Mouse (Mus musculus) A20 (cell line): Measurements from ENCODE around the gene Gipc2.
A peak's percentile ranks its signal among the peaks of the same experiment; 100 is the strongest.
"Not testable (repeated sequence)": the region's sequence is repeated elsewhere in the genome, so short reads cannot be mapped to it uniquely, and the experiment has no call there.

ENCODE experiments used
- DNase-seq: peaks from one replicate; pipeline ENCODE4 v3.0.0-alpha.2; 2011; ENCODE audit warnings: low read depth, low spot score

Gipc2 gene

DNA sequence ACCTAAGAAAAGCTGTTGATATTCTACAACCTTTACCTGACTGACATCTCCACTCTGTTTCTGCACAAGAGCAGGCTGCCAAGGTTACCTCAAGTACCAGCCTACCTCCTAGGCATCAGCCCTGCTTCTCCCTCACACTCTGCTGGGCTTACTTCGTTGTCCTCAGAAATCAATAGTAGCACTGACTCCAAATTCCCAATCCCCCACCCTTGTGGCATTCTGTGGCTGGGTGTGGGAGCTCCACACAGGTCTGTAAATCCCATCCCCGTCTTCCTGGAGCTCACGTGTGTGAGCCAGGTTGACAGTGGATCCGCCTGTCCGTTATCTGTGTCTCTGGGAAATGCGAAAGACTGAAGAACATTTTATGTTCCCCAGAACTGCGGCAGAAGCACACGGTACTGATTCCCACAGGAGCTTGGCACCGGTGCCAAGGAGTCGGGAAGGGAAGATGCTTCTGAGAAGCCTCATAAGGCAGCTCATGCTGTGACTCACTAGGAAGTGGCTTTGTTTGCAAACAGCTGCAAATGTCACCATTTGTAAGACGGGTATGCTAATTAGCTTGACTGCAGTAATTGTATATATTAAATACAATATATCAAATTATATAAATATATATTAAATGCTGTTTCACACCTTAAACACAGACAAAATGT lies 10.6 kb downstream of the Gipc2 start:
- DNase-seq: no peak

DNA sequence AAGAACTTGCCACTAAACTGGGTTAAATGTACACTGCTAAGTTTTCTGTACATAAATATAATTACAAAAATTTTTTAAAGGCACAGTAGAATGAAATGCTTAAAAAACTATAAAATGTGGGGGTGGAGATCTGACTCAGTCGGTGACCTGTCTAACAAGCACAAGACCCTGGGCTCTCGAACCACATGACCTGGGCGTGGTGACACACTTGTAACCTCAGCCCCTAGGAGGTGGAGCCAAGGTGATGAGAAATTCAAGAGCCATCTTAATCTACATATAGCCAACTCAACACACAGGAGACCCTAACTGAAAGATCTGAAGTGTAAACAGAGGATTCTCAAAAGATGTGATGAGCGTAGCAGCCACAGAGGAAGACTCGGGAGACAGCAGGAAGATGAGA lies 11.9 kb downstream of the Gipc2 start:
- no peak for DNase-seq

DNA sequence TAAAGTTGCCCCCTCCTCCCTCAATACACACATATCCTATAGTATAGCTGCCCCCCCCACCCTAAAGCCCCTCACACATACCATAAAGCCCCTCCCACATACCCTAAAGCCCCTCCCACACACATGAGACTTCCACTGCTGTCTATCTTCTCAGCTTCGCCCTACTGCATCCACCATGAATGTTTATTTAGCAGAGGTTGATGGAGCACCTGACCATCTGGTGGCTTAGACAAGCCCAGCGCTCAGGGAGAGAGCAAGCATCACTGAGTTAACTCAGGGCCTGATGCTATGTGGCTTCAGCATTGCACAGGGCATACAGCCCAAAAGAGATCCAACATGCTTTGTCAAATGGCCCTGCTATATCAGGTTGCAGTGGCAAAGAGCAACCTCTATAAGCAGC lies 12.9 kb downstream of the Gipc2 start:
- no peak for DNase-seq

DNA sequence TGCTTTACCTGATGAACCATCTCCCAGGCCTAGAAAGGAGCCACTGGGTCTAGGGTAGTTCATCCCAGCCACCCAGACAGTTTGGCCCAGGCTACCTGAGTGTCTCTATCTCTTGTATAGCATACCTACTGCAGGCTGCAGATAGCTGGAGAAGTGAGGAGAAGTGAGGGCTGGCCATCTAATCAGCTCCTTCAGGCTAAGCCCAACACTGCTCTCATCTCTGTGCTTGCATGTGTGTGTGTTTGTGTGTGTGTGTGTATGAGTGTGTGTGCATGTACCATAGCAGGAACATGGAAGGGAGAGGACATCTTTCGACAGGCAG lies 13.6 kb downstream of the Gipc2 start:
- DNase-seq: no peak

DNA sequence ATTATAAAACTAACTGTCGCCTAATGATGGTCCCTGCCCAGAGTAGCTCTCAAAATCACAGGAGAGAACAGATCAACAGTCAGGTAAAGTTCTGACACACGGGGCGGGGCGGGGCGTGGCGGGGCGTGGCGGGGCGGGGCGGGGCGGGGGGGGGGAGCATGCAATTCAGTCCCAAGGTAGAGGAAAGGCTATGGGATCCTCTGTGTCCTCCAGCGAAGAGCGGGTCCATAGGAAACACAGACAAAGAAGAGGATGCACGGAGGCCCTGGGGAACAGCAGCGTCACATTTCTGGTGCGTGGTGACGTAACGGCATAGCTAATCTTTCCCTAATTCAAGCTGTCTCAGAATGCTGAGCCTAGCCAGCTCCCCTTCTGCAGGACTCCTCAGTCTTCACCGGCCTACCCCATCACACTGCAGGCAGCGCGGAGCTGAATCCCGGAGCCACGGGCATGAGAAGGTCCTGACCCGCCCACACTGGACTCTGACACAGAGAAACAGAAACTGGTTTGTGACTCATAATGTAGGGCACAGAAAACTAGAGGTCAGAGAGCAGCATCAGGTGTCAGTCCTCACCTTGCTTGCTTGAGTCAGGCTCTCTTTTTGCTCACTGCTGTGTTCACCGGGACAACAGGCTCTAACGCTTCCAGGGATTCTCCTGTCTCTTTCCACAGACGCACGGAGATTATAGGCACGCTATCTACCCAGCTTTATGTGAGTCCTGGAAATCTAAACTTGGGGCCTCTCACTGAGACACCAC lies 14.1 kb downstream of the Gipc2 start:
- DNase-seq: peak; percentile 24

DNA sequence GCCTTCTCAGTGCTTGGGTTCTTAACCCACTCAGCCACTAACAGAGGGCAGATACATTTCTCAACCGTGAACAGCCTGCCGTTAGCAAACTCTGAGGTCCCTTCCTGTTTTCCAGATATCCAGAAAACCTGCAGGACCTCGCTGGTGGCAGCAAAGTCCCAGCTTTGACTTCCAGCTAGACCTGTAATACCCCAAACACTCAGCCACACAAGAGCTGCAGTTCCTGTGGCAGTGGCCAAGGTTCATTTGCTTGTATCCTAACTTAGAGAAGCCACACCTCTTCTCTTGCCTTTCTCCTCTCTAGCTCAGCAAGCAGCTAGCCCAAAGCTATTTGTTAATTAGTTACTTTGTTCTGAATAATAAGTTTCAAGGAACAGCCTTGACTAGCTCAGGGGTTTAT lies 16.2 kb downstream of the Gipc2 start:
- no peak for DNase-seq

DNA sequence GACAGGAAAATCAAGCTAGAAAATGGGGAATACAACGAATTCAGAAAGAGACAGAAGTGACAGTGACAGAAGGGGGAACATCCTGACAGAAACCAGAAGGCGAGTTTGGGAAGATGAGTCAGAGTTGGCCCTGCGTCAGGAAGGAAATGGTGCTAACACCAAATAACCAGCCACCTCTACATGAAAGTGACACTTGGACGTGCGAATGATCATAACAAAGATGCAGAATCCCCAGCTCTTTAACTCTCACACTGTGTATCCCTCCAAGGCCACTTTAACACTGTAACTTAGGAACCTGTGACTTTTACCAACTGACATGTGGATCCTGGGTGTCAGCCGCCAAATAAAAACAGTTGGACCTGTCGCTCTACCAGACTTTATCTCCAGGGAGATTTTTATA lies 16.6 kb downstream of the Gipc2 start:
- DNase-seq: no peak

DNA sequence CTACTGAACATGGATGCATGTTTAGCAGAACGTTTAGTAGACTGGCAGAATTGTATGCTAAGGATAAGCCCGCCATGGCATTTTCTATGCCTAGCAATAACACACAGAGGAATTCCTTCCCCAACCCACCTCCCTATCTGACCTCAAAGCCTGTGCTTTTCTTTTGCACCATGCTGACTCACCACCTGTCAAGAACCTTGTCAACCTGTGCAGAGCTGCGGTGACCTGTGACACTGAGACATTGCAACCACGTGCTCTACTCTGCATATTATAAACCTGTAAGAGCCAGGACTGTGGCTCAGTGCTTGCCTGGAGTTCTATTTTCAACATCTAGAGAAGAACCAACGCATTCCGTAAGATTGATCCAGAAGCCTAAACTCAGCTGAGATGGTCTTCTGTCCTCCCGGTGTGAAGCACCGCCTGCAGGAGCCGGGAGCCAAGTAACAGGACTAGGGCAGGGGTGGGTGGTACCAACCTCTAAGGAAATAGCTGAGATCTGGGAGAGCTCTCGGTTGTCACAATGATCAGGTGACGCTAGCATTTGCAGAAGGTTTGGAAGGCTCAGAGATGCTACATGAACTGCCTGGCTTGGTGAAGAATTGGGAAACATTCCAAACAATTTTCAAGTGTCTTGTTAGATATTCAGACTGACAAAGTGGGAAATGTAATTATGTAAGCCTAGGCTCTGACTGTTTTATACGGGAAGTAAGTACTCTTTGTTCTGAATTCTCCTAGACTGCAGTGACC lies 18.8 kb downstream of the Gipc2 start:
- DNase-seq: no peak

DNA sequence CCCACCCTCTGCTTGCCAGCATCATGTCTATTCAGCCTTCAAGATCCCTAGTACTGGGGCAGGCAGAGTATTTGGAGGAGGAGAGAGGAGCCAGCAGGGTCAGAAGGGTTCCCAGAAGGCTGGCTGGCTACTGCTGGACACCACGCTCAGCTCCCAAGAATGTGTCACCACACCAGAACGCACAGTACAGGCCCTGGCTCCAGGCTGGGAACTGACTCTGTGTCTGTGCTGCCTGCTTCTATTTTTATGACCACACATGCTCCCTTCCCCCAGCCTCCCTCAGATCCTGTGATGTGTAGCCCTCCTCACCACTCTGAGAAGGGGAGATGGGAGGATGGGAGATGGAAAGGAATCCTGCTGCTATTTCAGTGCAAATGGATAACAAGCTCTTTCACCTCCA lies 20.8 kb downstream of the Gipc2 start:
- no peak for DNase-seq

DNA sequence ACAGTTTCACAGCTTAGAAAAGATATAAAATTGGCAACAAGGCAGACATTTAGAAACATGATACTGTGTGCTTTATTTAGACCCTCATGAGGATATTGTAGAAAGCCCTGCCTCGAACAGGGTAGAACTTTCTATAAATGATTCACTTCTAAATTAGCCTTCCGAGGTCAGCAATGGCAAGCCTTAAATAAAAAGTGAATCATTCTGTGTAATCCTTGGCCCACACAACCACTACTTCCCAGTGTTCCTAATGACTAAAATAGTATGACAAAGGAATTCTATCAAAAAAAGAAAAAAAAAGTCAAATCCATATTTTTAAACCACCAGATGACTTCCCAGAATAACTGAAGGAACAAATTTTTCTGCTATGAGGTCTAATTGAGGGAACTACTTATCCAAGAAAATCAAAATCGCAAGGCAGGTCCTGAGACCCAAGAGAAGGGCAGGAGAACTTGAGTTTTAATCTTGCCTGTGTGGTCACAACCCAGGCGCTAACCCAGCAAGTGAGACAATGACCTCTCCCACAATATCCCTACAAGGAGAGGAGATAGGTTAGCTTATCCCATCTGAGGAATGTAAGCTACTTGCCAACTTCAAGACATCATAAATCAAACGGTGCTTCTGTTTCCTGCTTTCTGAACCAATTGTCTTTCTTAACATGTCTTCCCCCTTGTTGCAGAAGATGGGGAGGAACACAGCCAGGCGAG lies 22.9 kb downstream of the Gipc2 start:
- no peak for DNase-seq

DNA sequence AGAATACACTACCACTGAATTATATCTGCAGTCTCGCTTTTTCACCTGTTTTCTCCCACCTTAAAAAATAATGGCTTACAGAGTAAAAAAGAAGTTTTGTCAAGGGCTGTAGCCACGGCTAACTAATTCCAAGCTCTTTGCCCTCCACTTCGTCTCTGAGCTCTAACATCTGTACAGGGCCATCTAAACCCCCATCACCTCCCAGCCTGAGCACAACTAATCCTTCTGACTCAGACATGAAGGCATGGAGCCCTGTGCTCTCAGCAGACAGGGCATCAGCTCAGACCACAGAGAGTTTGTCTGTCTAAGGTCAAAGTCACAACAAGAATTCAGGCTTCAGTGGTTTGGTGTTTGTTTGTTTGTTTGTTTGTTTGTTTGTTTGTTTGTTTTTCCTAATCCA lies 23.9 kb downstream of the Gipc2 start:
- DNase-seq: no peak

DNA sequence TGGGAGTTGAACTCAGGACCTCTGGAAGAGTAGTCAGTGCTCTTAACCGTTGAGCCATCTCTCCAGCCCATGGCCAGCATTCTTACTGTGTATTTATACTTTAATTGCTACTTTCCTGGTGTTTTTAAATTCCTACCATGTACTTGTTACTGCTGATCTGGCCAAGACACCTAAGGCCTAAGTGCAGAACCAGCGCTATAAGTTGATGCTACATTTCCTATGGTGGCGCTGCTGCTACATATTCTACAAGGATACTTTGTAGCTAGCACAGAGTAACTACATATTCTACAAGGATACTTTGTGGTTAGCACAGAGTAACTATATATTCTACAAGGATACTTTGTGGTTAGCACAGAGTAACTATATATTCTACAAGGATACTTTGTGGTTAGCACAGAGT lies 26.7 kb downstream of the Gipc2 start:
- DNase-seq: not testable (repeated sequence)

DNA sequence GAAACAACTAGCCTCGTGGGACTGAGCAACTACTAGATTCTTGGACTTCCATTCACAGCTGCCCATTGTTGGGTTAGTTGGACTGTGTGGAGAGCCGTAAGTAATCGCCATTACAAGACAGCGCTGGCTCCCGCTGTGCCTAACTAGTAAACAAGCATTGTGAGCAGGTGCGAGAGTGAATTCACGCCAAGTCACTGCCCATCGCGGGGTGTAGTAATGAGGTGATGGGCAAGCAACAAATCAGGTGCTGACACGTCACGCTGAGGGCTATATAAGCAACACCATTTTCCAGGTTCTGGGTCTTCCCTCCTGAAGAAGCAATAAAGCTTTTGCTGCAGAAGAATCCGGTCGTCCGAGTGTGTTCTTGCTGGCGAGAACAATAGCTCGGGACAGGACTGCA lies 29.9 kb downstream of the Gipc2 start:
- not testable (repeated sequence) for DNase-seq

DNA sequence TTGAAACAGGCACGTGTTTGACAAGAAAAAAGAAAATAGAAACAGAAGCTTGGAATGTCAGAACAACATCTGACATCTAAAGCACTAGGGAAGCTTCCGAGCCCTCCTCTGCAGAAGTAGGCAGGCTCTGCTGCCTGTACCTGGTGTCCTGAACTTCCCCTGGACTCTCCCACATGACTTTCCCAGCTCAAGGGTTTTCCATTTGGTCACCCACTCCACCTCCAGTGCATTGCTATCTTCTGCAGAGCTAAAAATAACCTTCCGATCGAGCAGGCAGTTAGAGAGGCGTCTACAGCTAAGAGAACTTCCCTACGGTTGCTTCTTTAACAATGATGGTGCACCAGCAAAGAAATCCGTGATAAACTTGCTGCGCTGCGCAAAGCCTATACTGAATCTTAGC lies 32.4 kb downstream of the Gipc2 start:
- no peak for DNase-seq

DNA sequence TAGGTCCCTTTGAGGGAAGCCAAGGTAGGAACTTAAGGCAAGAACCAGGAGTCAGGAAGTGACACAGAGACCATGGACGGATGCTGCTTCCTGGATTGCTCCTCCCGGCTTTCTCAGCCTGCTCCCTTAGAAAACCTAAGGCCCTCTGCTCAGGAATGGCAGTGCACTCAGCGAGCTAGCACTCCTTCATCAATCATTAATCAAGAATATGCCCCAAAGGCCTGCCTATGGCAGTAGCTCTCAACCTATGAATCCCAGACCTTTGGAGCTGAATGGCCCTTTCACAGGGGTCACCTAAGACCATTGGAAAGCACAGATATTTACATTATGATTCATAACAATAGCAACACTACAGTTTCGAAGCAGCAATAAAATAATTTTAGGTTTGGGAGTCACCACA lies 35.1 kb downstream of the Gipc2 start:
- DNase-seq: no peak

DNA sequence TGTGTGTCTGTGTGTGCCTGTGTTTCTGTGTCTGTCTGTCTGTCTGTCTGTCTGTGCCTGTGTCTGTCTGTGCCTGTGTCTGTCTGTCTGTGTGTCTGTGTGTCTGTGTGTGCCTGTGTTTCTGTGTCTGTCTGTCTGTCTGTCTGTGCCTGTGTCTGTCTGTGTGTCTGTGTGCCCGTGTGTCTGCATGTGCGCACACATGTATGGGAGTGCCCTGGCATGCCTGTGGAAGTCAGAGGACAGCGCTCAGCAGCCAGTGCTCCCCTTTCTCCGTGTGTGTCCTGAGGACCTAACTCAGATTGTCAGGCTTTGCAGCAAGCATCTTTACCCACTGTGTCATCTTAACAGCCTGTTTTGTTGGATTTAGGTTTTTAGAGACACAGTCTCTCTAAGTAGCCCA lies 36.6 kb downstream of the Gipc2 start:
- DNase-seq: not testable (repeated sequence)

DNA sequence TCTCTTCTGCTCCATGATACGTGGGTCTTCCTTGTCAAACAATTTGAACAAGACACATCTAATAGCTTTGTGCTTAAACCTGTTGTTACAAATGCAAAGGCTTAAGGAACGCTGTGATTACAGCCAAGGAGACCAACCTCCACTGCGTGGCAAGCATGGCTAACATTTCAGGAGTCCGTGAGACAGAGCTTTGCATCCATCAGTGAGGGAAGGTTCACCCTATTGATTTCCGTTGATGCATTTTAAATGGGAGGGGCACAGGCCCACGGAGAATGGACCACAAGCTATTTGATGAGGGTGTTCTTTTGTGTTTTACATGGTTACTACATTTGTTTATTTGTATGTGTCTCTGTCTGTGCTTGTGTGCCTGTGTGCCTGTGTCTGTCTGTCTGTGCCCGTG lies 37.4 kb downstream of the Gipc2 start:
- DNase-seq: no peak

DNA sequence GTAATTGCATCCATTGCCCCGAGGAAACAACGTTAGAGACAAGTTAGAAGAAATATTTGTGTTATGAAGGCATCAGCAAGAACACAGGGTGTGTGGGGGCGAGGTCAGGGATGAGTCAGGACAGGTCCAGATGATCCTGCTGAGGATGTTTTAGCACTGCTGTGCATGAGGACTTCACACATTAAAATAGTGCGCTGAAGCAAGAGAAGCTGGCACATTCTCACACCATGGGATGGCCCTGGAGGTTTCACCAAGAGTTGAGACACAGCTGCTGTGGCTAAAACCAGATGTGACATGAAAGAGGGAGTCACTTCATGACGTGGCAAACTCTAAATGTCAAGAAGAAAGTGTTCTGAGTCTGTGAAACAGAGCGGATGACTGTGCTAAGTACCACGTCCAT lies 38.9 kb downstream of the Gipc2 start:
- no peak for DNase-seq

DNA sequence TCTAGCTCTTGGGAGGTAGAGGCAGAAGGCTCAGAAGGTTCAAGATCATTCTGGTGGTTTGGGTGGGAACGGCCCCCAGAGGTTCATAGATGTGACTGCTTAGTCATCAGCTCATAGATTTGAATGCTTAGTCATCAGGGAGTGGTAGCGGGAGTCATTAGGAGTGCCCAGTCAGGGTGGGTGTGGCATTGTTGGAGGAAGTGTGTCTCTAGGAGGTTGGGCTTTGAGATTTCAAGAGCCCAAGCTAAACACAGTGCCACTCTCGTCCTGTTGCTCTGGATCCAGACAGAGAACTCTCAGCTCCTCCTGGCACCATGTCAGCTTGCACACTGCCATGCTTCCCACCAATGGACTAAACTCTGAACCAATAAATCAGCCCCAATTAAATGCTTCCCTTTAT lies 43.3 kb downstream of the Gipc2 start:
- DNase-seq: no peak

DNA sequence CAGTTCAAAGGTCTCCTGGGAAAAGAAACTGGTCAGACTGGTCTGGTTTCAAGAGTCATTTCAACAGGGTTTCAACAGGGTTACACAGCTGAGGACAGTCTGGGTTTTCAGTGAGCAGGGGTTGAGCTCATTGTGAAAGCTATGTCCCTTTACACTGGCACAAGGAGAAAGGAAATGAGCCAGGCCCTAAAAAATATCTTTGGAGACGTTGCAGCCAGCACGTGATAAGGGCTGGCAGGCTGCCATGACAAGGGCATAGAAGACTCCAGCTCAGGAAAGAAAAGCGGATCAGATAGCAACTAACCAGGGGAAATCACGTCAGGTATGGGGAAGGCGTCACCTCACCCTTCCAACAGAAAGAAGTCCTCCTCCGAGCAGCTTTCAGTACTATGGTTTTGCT lies 43.9 kb downstream of the Gipc2 start:
- no peak for DNase-seq

DNA sequence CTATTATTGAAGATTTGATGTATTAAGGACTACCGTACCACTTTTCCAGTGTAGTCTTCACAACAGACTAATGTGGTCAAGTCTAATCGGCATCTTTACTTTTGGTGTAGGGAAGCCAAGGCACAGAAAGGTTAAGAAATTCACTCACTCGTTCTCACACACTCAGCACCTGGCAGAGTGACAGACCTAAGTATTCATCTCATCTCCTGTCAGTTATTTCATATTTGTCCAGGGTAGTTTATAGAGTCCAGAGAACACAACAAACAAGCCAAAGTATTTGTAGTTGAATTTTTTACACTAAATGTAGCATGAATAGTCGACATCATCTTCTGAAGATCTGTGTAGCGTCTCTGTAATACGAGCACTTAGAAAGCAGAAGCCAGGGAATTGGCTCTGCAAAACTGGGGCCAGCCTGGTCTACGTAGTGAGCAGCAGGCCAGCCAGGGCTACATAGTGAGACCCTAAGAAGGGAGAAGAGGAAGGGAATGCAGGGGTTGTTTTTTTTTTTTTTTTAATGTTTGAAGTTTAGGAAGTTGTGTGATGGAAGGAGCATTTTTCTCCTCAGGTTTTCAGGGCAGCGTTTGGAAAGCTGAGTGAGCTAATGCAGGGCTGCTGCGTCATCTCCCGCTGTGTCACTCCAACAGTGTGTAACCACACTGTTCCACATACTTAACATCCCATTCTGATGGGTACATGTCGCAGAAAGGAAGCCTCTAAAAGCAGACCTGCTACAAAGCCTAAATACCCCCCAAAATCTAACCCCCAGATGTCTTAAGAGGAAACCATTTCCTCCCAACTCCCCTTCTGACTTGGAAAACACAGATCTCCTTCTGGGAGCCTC lies 44.6 kb downstream of the Gipc2 start:
- DNase-seq: no peak

DNA sequence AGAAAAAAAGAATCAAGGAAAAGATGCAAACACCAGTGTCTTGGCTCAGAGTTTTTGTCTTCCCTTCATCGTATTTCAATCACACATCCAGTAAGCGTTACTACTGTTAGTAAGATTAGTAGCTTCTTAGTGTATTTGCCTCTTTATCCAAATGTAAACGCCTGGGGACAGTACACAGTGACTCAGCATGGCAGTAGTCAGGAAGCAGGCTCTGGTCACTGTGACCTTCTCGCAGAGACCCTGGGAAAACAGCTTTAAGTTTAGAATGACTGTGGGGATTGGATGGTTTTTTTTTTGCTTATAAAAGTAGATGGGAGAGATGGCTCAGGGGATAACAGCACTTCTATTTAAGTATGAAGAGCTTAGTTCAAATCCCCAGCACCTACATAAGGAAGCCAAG lies 46.0 kb downstream of the Gipc2 start:
- DNase-seq: no peak
